Mouse (Mus musculus): Measurements from ENCODE around the gene Plcb1. TPM values are rescaled to one million over a fixed set of nuclear protein-coding genes. Genes with fewer than 3 reads are reported as not detected.

The Plcb1 gene
- polyA plus RNA-seq, 1 experiment from 2014 or later: 11.8 TPM

DNA sequence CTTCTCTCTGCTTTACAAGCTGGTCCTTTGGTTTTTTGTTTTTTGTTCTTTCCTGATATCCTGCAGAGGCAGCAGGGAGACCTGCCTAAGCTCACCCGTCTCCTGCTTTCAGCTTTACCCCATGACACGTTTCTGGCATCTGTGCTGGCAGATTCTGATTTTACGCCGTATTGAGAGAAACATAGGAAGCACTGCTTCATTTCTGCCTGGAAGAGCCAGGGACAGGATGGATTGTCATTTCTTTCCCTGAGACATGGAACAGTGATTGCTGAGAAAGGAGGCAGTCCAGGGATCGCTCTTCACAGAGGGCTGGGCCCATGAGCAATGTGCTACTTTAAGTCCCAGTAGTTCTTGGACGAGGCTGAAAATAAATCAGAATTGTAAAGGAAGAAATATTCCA is 243.8 kb downstream of the Plcb1 start:
- ATAC-seq (ENCODE audit: low read depth): peak; percentile 34; the same call in 1 of the 2 replicates
- Histone ChIP-seq H3K4me1 (replicated peaks; ENCODE audit: control insufficient read depth, insufficient read depth, low read length) (0 out of 2 replicates have a peak, but pooled peaks cover 7% of the 10 kb centered on the region), H3K4me3 (ENCODE audit: low read length) (no peak overlapping the region), H3K27me3 (ENCODE audit: control insufficient read depth, insufficient read depth, low read depth, low read length) (no peaks in the 10 kb centered on the region), H3K9ac (ENCODE audit: low read length) (no peak overlapping the region), H3K4me2 (ENCODE audit: low read depth, low read length) (no peak overlapping the region), H3K36me3 (ENCODE audit: control insufficient read depth, insufficient read depth, low read length) (no peaks in the 10 kb centered on the region), H3K27ac (ENCODE audit: low read length) (0 out of 2 replicates have a peak overlapping the region, but pooled peaks have one; percentile 20), H3K9me3 (ENCODE audit: control insufficient read depth, low read length) (no peaks in the 10 kb centered on the region)
- WGBS: 32% methylated on average over 6 of the region's 6 CpGs

- Histone ChIP-seq H3K9me3 (ENCODE audit: control insufficient read depth, low read length) (no peaks in the 10 kb centered on the region), H3K4me2 (ENCODE audit: low read depth, low read length) (no peak overlapping the region), H3K9ac (ENCODE audit: low read length) (no peak overlapping the region), H3K36me3 (ENCODE audit: control insufficient read depth, insufficient read depth, low read length) (no peaks in the 10 kb centered on the region), H3K4me3 (ENCODE audit: low read length) (no peak overlapping the region), H3K27ac (ENCODE audit: low read length) (no peak overlapping the region), H3K4me1 (replicated peaks; ENCODE audit: control insufficient read depth, insufficient read depth, low read length) (peaks cover 3% of the 10 kb centered on the region), H3K27me3 (ENCODE audit: control insufficient read depth, insufficient read depth, low read depth, low read length) (no peaks in the 10 kb centered on the region)
- 0 out of 2 replicates have a peak, but pooled peaks have one; percentile 20 for ATAC-seq (ENCODE audit: low read depth)
- WGBS: 12% methylated on average over 4 of the region's 4 CpGs
These were observed 249.9 kb downstream of the Plcb1 start for GRCm38 (mm10) chr2:135035640-135036260.

GRCm38 (mm10) chr2:135048791-135049190 is 262.9 kb downstream of the Plcb1 start:
- ATAC-seq (ENCODE audit: low read depth): peak; percentile 47; the same call in 1 of the 2 replicates
- Histone ChIP-seq H3K27ac (ENCODE audit: low read length) (no peak overlapping the region; the same call in 1 of the 2 replicates), H3K4me3 (ENCODE audit: low read length) (no peak overlapping the region), H3K9ac (ENCODE audit: low read length) (no peak overlapping the region), H3K9me3 (ENCODE audit: control insufficient read depth, low read length) (no peaks in the 10 kb centered on the region), H3K4me2 (ENCODE audit: low read depth, low read length) (no peak overlapping the region), H3K4me1 (replicated peaks; ENCODE audit: control insufficient read depth, insufficient read depth, low read length) (peaks cover 6% of the 10 kb centered on the region; the same call in 1 of the 2 replicates), H3K36me3 (ENCODE audit: control insufficient read depth, insufficient read depth, low read length) (no peaks in the 10 kb centered on the region), H3K27me3 (ENCODE audit: control insufficient read depth, insufficient read depth, low read depth, low read length) (no peaks in the 10 kb centered on the region)
- 44% methylated on average over 2 of the region's 2 CpGs for WGBS

DNA sequence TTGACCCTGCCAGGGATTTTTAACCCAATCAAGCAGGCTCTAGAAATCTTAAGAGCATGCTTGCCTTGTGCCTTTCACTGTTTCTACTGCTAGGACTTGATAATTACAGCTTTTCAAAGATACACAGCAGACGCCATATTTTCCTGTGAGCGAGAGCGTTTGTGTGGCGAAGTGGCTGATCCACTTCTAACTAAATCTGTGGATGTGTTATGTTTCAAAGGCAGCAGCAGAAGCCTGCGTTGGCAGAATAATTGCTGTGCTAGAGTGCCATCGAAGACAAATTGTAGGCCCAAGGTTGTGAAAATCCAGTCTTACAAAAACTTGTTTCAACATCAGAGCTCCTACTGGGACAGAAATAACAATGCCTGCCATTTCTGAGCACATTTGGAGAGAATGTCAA is 263.4 kb downstream of the Plcb1 start:
- Histone ChIP-seq H3K4me1 (replicated peaks; ENCODE audit: control insufficient read depth, insufficient read depth, low read length) (peaks cover 6% of the 10 kb centered on the region; the same call in 1 of the 2 replicates), H3K4me3 (ENCODE audit: low read length) (no peak overlapping the region), H3K4me2 (ENCODE audit: low read depth, low read length) (no peak overlapping the region), H3K9ac (ENCODE audit: low read length) (no peak overlapping the region), H3K27me3 (ENCODE audit: control insufficient read depth, insufficient read depth, low read depth, low read length) (no peaks in the 10 kb centered on the region), H3K9me3 (ENCODE audit: control insufficient read depth, low read length) (no peaks in the 10 kb centered on the region), H3K36me3 (ENCODE audit: control insufficient read depth, insufficient read depth, low read length) (no peaks in the 10 kb centered on the region), H3K27ac (ENCODE audit: low read length) (peak overlapping the region; percentile 23; the same call in 1 of the 2 replicates)
- WGBS: 62% methylated on average over 6 of the region's 6 CpGs
- ATAC-seq (ENCODE audit: low read depth): no peak

- Histone ChIP-seq H3K4me2 (ENCODE audit: low read depth, low read length) (no peak overlapping the region), H3K36me3 (ENCODE audit: control insufficient read depth, insufficient read depth, low read length) (no peaks in the 10 kb centered on the region), H3K4me1 (replicated peaks; ENCODE audit: control insufficient read depth, insufficient read depth, low read length) (peaks cover 6% of the 10 kb centered on the region; the same call in 1 of the 2 replicates), H3K9me3 (ENCODE audit: control insufficient read depth, low read length) (no peaks in the 10 kb centered on the region), H3K27ac (ENCODE audit: low read length) (no peak overlapping the region), H3K9ac (ENCODE audit: low read length) (no peak overlapping the region), H3K27me3 (ENCODE audit: control insufficient read depth, insufficient read depth, low read depth, low read length) (no peaks in the 10 kb centered on the region), H3K4me3 (ENCODE audit: low read length) (no peak overlapping the region)
- 69% methylated on average over 4 of the region's 4 CpGs for WGBS
- ATAC-seq (ENCODE audit: low read depth): no peak
These were observed 265.8 kb downstream of the Plcb1 start for GRCm38 (mm10) chr2:135051540-135052288.

DNA sequence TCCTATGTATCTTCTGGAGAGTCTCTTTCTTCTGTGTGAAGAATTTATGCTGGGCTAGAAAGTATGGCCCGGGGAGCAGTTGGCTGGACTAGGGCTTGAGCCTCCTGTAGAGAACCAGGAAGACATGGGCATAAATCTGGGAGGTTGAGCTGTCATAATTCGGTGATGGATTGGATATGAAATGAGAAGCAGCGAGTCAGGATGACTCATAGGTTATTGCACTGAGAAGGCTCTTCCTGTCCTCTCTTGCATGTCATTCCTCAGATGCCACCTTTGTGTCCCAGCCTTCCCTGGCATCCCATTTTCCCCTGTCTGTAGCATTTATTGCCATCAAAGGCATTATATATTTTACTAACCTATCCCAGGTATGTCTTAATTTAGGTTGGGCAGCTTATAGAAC is 267.5 kb downstream of the Plcb1 start:
- H3K4me3 ChIP-seq (ENCODE audit: low read length): no peak overlapping the region
- no peaks in the 10 kb centered on the region for H3K9me3 ChIP-seq (ENCODE audit: control insufficient read depth, low read length)
- H3K4me2 ChIP-seq (ENCODE audit: low read depth, low read length): no peak overlapping the region
- no peaks in the 10 kb centered on the region for H3K27me3 ChIP-seq (ENCODE audit: control insufficient read depth, insufficient read depth, low read depth, low read length)
- WGBS: 76% methylated on average over 3 of the region's 3 CpGs
- ATAC-seq (ENCODE audit: low read depth): no peak
- H3K4me1 ChIP-seq (replicated peaks; ENCODE audit: control insufficient read depth, insufficient read depth, low read length): peaks cover 4% of the 10 kb centered on the region; the same call in 1 of the 2 replicates
- no peak overlapping the region for H3K9ac ChIP-seq (ENCODE audit: low read length)
- H3K36me3 ChIP-seq (ENCODE audit: control insufficient read depth, insufficient read depth, low read length): no peaks in the 10 kb centered on the region
- no peak overlapping the region for H3K27ac ChIP-seq (ENCODE audit: low read length)

GRCm38 (mm10) chr2:135067419-135067818 is 281.6 kb downstream of the Plcb1 start:
- no peak for ATAC-seq (ENCODE audit: low read depth)

DNA sequence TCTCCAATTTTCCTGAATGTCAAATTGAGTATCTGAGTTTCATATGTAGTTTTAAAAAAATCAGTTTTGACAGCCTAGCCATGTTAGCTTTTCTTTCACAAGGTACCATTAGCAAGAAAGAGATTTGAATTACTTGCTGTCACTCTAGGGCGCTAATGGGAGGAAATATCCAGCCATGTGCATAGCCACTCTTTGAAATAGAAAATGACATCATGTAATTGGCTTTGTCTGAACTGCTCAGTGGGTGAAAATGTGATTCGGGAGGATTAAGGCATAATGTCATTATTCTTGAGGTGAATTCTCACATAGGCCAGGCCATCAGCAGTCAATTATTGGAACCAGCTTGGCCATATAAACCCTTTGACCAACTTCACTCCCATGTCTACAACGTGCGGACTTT is 285.5 kb downstream of the Plcb1 start:
- Histone ChIP-seq H3K4me3 (ENCODE audit: low read length) (no peak overlapping the region), H3K27ac (ENCODE audit: low read length) (no peak overlapping the region), H3K36me3 (ENCODE audit: control insufficient read depth, insufficient read depth, low read length) (no peaks in the 10 kb centered on the region), H3K4me2 (ENCODE audit: low read depth, low read length) (no peak overlapping the region), H3K4me1 (replicated peaks; ENCODE audit: control insufficient read depth, insufficient read depth, low read length) (no peaks in the 10 kb centered on the region), H3K27me3 (ENCODE audit: control insufficient read depth, insufficient read depth, low read depth, low read length) (no peaks in the 10 kb centered on the region), H3K9me3 (ENCODE audit: control insufficient read depth, low read length) (no peaks in the 10 kb centered on the region), H3K9ac (ENCODE audit: low read length) (no peak overlapping the region)
- no peak for ATAC-seq (ENCODE audit: low read depth)
- WGBS: 89% methylated on average over 4 of the region's 4 CpGs

More at GRCm38 (mm10) chr2:135067419-135067818, 281.6 kb downstream of the Plcb1 start:
- Histone ChIP-seq H3K4me3 (ENCODE audit: low read length) (no peak overlapping the region), H3K27me3 (ENCODE audit: control insufficient read depth, insufficient read depth, low read depth, low read length) (no peaks in the 10 kb centered on the region), H3K27ac (ENCODE audit: low read length) (no peak overlapping the region), H3K4me2 (ENCODE audit: low read depth, low read length) (no peak overlapping the region), H3K9ac (ENCODE audit: low read length) (no peak overlapping the region), H3K9me3 (ENCODE audit: control insufficient read depth, low read length) (no peaks in the 10 kb centered on the region), H3K4me1 (replicated peaks; ENCODE audit: control insufficient read depth, insufficient read depth, low read length) (no peaks in the 10 kb centered on the region), H3K36me3 (ENCODE audit: control insufficient read depth, insufficient read depth, low read length) (no peaks in the 10 kb centered on the region)

DNA sequence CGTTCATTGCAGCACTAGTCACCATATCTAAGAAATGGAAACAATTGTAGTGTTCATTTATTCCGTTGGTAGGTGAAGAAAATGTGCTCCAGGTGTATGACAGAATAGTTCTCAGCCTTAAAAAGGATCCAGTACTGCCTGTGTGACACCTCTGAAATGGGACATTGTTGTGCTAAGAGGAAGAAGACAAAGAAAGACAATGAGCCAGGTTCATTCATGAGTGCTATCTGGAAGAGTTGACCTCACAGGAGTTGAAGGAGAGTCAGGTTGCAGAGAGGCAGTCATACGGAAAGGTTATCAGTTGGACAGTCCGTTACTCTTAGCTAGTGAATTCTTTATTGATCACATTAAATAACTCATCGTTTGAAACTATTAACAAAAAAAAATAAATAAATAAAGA is 286.6 kb downstream of the Plcb1 start:
- Histone ChIP-seq H3K9ac (ENCODE audit: low read length) (no peak overlapping the region), H3K4me3 (ENCODE audit: low read length) (no peak overlapping the region), H3K27ac (ENCODE audit: low read length) (no peak overlapping the region), H3K36me3 (ENCODE audit: control insufficient read depth, insufficient read depth, low read length) (no peaks in the 10 kb centered on the region), H3K4me1 (replicated peaks; ENCODE audit: control insufficient read depth, insufficient read depth, low read length) (no peaks in the 10 kb centered on the region), H3K27me3 (ENCODE audit: control insufficient read depth, insufficient read depth, low read depth, low read length) (no peaks in the 10 kb centered on the region), H3K4me2 (ENCODE audit: low read depth, low read length) (no peak overlapping the region), H3K9me3 (ENCODE audit: control insufficient read depth, low read length) (no peaks in the 10 kb centered on the region)
- WGBS: 64% methylated on average over 5 of the region's 5 CpGs
- no peak for ATAC-seq (ENCODE audit: low read depth)
